Mouse (Mus musculus): ENCODE results near the gene Sez6l2.

The Sez6l2 gene

DNA sequence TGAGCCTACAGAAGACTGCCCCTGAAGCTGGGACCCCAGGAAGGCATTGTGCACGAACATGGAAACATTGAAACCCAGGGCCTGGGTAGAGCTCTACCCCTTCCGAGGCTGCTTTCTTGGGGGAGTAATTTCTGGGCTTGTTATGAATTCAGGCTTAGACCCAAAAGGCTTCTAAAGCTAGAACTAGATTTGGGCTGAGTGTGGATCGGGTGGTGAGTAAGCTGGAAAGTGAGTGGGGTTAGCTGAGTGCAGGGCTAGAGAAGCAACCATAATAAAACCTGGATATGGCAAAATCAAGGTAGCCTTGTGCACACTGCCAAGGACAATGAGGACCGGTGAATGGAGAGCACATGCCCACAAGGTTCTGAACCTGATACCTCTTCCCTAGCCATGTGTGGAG lies 11.6 kb downstream of the Sez6l2 start:
- DNase-seq: no peak

DNA sequence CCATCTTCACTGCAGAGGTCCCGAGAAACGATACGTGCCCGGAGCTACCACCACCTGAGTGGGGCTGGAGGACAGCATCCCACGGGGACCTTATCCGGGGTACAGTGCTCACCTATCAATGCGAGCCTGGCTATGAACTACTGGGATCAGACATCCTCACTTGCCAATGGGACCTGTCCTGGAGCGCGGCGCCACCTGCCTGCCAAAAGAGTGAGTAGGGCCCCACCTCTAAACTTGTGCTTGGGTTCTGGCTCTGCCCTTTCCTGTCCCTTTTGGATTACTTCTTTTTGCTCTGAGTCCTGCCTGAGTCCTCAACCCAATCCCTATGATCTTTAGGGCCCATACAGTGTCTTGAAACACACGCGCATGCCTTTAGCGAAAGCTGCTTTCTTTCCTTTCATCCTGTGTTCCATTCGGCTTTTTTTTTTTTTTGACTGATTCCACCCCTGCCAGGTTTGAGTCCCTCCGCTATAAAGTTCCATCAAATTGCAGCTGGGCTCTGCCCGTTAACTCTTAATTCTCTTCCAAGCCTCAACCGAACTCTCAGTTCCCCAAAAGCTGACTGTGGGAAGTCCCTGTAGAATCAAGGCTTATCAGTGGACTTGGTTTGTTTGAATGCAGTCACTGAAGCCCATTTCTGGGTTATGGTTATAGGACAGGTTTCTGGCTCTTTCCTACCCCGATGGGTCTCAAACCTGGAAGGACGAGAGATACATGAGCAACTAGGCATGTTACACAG lies 13.4 kb downstream of the Sez6l2 start:
- DNase-seq: no peak

DNA sequence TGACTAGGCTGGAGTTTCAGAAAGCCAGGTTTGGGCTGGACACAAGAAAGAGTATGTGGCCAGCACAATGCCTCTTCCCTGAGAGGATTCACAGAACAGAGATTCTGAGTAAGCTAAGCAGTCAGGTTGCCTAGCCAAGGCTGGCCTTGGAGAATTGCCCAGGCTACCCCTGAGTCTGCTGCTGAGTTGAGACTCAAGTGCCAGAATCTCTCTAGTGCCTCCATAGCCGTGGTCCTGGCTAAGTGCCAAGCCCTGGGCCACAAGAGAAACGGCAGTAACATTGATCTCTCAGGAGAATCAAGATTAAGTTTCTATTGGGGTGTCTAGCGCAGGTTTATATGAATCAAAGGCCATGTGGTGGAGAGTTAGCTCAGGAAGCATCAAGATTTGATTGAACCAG lies 15.2 kb downstream of the Sez6l2 start:
- no peak for DNase-seq

DNA sequence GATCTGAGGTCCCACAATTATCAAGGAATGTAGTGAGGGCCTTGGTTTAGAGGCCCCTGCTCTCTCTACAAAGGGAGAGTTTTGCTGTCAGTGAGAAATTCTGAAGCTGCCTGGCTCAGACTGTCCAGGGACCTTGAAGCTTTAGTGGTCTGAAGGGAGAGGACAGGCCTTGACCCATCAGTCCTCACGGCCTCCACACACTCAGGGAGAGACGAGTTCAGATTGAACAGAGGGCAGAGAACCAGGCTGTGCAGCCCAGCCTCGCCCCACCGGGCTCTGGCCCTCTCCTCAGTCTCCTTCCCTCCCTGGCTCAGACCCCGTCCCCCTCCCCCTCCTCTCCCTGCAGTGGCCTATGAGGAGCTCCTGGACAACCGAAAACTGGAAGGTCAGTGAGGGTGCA lies 17.0 kb downstream of the Sez6l2 start:
- DNase-seq: no peak

DNA sequence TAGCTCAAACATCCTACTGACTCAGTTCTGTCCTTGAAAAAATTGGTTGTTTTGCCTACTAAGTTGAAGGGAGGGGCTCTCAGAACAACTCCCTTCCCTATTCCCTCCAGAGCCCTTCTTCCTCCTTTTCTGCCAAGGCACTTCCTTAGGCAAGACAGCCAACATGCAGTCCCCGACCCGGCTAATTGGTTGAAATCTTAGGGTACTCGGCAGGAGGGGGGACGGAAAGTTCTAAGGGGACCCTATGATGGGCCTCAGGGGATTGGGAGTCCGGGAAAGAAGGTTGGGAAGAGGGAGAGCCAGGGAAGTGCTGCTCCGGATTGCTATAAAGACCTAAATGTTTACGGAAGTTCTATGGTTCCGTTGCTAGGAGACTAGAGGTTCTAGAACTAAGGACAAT lies 25.1 kb downstream of the Sez6l2 start:
- DNase-seq: peak in 1 of 2 experiments; percentile 28

DNA sequence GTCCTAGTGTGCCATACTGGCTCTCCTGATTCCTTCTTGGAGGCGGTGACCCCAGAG lies 25.4 kb downstream of the Sez6l2 start, which contains the start of gene Cdipt:
Gene Cdipt (plus strand): TSS at position 22 of the 57 bp plus-strand sequence.
- no peak for DNase-seq

DNA sequence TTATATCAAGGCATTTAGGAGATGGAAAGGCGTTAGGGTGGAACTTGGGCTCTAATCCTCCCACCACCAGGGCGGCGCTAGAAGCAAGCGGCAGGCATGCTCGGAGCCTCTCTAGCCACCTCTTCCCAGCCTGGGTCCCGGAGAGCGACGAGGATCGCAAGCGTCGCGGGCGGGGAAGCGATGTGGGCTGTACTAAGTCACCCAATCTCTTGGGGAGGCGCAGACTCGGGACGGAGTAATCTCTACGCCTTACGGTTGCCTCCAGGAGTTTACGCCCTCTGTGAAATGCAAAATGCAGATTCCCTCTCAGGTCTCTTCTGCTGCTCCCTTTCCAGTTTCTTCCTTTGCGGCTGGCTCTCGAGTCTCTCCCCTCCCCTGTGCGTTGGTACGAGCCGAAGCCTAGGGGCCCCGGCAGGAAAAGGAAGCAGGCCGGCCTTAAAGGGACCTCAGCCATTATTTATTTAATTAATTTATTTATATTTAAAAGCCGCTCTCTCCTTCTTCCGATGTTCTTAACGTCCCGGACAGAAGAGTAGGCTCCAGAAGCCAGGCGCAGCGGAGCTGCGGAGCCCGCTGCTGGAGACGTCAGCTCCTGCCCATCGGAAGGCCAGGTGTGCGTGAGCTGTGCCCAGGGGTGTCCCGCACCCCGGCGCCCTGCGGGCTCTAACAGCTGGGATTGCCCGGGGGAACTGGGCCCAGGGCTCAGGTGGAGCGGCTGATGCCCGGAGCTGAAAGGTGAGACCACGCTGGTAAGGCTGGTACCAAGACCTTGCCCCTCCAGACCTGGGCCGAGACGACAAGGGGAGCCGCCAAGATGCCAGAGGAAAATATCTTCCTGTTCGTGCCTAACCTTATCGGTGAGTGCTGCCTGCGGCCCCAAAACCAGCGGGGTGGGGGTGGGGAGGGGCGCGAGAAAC lies 25.8 kb downstream of the Sez6l2 start, which contains the start of gene Cdiptos:
Gene Cdiptos (minus strand): TSS at position 149 of the 917 bp plus-strand sequence.
- peak; percentile 85 to 89 for DNase-seq

DNA sequence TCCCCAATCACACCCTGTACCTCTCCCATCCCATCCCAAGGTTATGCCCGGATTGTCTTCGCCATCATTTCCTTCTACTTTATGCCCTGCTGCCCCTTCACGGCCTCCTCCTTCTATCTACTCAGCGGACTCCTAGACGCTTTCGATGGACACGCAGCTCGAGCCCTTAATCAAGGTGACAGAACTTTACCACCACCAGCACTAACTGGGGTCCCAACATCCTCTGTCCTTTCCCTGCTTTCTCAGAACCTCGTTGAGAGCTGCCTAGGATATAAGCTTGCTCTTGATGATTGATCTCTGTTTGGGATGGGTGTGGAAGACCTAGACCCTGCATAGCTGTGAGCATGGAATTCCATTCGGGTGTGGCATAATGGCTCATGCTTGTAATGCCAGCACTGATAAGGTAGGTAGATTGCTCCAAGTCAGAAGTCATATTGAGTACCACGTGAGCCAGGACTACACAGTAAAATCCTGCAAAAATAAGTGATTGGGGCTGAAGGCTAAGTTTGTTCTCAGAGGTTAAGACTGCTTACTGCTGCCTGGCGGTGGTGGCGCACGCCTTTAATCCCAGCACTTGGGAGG lies 26.6 kb downstream of the Sez6l2 start:
- no peak for DNase-seq

DNA sequence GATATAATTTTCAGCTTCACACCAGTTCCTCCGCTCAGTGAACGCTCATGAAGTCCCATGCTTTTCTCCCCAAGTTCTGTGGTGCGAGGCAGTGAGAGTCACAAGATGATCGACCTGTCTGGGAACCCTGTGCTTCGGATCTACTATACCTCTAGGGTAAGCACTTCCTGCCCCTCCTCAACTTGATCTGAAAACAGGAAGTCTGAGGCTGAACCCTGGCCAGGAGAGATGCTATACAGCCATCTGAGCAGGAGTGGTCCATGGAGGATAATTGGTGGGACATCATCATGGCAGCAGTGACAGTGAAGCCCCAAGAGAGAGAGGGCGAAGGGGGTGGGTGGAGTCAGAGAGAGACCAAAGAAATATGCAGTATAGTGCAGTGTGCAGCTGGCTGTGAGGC lies 28.5 kb downstream of the Sez6l2 start:
- no peak for DNase-seq

DNA sequence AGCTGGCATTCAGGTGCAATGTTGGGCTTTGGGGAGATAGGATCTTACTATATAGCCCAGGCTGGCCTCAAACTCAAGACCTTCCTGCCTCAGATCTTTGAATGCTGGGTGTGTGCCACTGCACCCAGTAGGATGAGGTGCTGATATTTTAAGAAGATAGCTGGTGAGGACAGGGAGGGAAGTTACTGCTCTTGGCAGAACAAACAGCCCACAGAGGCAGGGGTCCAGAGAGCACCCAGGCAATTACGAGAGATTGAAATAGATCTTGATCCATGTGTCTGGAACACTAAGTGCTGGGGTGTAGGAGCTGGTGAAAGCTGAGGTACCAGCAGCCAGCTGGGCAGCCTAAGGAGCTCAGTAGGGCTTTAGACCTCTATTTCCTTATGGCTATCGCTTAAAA lies 31.2 kb downstream of the Sez6l2 start:
- no peak for DNase-seq

DNA sequence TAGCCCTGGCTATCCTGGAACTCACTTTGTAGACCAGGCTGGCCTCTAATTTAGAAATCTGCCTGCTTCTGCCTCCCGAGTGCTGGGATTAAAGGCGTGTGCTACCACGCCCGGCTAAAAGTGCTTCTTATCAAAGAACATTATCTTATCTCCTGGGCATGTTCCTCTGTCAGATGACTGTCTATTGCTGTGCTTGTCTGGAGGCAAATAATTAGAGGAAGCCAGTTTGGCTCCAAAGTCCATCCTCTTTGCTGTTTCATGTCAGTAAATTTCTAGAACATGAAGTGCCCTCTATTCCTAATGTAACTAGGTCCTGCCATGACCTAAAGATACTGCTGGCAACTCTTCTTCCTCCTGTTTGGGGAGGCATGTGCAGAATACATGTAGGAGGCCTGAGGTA lies 31.7 kb downstream of the Sez6l2 start:
- no peak for DNase-seq

DNA sequence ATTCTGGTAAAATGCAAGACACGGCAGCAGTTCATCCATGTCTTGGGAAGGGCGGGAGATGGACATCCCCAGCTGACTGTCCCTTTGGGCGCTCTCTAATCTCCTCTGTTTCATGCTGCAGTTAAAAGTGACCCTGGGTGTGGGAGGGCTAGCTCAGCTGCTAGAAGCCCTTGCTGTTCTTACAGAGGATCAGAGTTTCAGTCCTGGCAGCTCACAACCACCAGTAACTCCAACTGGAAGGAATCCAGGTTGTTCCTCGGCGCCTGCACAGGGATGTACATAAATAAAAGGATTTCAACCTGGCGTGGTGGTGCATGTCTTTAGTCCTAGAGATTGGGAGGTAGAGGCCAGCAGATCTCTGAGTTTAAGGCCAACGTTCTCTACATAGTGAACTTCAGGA lies 32.8 kb downstream of the Sez6l2 start:
- DNase-seq: no peak

DNA sequence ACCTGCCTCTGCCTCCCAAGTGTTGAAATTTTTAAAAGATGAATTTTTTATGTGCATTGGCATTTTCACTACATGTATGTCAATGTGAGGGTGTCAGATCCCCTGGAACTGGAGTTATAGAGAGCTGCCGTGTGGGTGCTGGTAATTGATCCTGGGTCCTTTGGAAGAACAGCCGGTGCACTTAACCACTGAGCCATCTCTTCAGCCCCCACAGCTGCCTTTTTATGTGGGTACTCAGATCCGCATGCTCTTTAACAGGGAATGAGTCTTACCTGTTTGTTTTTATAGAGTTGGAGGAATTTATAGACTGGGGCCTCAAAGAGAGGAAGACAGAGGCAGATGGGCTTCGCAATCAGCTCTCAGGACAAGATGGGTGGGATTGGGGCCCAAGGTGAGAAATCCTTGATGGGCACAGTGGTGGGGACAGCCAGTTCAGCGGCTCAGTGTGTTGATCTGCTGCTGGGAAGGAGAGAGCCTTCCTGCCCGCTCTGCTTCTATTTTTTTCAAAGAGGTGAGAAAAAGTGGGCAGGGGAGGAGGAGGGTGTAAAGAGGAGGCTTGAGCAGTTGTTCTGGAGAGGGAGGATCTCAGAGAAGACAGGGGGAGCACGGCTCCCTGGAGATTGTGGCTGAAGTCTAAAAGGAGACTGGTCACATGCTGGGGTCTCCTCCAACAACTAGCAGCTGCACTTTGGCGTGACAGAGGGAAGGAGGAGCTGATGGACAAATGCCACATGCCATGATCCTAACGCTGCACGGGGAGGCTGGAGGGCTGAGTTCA lies 34.5 kb downstream of the Sez6l2 start:
- no peak for DNase-seq

DNA sequence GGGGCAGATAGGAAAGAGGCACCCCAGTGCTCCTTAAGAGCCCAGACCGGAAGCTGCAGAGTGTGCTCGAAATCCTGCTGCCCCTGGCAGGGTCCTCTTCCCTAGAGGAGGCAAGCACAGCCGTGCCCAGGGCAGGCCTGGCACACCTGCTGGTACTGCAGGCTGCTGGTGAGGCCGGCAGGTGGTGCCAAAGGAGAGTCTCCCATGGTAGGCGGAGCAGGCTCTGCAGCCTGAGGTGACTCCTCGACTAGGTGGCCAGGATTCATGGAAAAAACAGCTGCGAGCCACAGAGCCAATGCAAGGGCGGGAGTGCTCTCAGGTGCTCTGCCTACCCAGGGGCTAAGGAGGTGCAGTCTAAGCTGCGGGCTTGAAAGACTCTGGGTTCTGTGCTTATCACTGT lies 36.0 kb downstream of the Sez6l2 start:
- no peak for DNase-seq

DNA sequence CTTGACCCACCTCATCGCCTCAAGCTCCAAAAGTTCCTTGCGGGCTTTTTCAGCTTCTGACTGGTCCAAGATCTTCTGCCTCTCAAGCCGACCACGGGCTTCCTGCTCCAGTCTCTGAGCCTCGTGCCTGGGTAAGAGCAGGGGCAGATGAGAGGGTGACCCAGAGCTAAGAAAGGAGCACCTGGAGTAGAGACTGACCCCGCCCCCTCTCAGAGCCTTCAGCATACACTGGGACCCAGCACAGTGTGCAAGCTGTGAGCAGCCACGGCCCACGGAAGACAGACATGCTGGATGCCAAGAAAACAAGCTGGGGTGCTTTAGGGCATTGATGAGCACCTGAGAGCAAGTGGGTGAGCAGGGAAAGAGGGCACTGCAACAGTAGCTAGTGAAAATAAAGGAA lies 38.5 kb downstream of the Sez6l2 start:
- DNase-seq: no peak

DNA sequence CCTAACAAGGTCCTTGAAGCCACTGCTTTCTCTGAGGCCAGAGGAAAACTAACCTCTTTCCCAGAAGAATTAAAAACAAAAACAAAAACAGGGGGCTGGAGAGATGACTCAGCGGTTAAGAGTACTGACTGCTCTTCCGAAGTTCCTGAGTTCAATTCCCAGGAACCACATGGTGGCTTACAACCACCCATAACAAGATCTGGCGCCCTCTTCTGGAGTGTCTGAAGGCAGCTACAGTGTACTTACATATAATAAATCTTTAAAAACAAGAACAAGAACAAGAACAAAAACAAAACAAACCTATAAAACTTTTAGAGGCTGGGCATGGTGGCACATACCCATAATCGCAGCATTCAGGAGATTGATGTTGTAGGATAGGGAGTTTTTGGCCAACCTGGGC lies 46.1 kb downstream of the Sez6l2 start:
- DNase-seq: no peak

DNA sequence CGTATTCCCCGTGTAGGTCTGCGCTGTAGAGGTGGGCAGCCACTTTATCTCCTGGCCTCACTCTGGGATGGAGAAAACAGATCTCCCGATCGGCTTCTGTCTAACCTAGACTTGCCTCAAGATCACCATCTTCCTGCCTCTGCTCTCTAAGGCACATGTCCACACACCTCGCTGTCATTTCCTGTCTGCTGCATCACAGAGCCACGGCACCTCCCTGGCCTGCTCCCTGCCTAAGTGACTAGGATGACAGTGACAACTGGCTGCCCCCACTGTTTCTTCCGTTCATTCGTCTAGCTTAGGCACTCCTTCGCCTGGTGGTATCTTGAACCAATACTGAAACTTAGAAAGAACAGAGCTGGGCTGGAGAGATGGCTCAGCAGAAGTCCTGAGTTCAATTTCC lies 49.2 kb downstream of the Sez6l2 start:
- DNase-seq: no peak

DNA sequence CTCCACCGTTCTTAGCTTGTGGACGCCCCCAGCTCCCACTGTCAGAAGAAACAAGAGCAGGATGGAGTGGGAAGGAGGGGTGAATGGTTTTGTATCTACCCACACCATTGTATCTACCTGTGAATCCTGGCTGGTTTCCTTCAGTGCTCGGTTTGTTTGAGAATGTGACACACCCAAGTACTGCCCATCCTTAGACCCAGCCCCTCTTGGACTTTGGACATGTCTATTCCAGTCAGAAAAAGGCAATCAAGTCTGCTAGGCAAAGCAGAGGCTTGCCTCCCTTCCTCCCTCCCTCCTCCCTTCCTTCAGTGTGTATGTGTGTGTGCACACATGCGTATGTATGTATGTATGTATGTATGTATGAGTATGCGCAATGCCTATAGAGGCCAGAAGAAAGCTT lies 53.3 kb downstream of the Sez6l2 start:
- DNase-seq: no peak

DNA sequence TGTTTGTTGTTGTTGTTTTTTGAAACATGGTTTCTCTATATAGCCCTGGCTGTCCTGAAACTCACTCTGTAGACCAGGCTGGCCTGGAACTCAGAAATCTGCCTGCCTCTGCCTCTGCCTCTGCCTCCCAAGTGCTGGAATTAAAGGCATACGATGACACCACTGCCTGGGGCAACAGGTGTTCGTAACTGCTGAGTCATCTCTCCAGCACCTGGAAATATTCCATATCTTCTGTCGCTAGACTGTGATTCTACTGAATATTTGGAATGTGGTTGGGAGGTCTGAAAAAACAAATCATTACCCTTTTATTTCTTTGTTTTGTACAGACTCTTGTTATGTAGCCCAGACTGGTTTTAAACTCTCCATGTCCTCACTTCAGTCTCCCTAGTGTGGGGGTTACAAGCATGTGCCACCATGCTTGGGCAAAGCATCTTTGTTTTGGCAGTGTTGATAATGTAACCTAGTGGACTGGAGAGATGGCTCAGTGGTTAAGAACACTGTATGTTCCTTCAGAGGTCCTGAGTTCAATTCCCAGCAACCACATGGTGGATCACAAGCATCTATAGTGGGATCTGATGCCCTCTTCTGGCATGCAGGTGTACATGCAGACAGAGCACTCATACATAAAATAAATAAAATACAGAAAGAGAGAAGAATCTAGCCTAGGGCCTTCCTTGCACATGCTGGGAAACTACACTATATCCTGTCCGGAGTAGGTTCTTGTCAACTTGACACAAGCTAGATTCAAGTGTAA lies 53.9 kb downstream of the Sez6l2 start:
- no peak for DNase-seq

DNA sequence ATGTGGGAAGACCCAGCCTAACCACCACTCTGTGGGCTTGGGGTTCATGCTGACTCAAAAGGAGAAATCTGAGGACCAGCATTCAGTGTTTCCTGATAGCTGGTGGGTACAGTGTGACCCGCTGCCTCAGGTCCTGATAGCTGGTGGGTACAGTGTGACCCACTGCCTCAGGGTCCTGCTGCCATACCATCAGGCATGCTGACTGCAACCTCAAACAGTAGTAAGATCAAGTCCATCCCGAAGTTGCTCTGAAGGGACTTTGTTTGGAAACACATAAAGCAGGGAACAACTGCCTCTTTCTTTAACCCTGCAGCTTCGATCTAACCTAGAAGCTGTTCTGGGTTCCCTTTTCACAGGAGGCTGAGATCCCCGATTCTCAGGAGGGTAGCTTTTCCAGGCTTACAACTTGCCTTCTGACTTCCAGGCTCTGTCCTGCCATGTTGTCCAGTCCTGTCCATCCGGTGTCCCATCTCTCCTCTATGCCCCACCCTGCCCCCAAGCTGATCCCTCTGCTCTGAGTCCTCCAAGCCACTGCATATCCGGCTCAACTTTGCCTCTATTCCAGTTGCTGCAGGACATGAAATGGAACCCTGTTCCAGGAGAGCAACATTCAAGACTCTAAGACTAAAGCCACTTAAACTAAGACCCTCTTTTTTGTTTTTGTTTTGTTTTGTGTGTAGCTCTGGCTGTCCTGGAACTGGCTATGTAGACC lies 57.1 kb downstream of the Sez6l2 start:
- DNase-seq: no peak

DNA sequence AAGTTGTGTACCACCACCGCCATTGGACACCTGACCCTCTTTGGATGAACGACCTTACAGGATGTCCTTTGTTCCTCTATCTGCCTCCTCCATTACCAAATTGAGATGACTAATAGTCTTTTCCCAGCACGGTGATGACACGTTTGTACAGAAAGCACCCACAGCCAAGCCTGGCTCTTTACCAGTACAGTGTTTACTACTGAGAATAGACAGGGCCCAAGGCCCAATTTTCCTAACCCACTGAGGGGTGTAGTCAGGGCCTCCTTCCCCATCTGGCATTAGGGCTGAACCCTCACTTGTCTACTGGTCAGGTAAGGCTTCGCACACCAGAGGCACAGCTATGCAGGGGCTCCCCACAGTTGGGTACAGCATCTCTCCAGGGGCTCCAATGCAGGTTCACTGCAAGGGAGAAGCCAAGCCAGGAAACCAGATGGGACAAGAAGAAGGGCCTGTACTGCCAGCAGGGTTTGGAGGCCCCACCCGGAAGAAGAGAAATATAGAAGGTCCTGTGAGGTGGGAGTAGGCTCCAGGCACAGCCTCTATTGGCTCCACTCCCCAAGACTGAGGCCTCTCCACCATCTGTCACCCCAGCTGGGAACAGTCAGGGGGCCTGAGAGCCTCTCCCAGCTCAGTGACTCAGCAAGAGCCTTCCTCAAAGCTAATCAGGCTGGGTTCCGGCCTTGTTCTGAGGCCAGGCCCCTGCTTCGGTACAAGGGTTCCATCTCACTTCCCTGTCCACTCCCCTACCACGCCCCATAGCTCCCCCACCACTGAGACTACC lies 58.1 kb downstream of the Sez6l2 start:
- DNase-seq: no peak
